Mouse (Mus musculus): ENCODE data around the gene Tshz3. TPM values are rescaled to one million over a fixed set of nuclear protein-coding genes. Genes with fewer than 3 reads are reported as not detected.

Gene Tshz3
- polyA plus RNA-seq, 1 experiment from 2014 or later = 23.3 TPM

DNA sequence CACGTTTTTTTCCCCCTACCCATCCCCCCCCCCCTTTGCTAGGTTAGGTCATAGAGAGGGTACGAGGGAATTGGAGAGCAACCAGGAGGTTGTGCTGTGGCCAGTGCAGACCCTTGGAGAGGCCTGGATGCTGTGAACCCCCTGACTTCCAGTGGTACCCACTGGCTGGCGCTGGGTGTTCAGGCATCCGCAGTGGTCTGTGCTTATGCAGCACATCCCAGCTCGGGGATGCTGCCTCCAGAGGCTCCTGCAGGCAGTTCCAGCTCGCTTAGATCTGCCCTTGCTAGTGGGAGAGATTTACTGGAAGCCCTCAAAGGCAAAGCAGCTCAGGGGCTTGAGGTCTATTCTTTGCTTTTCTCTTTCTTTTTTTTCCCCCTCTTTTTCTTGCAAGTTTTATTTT lies 19.3 kb downstream of the Tshz3 start:
- H3K4me2 ChIP-seq = no peak overlapping the region
- H3K4me1 ChIP-seq (ENCODE audit: insufficient read depth) = peaks cover 5% of the 10 kb centered on the region; the same call in 1 of the 2 replicates
- no peak overlapping the region for H3K27ac ChIP-seq (ENCODE audit: low read depth)
- 36% methylated on average over 6 of the region's 6 CpGs for WGBS
- H3K36me3 ChIP-seq (ENCODE audit: insufficient read depth) = 0 out of 2 replicates have a peak, but pooled peaks cover 3% of the 10 kb centered on the region
- DNase-seq (peak; percentile 50), ATAC-seq (ENCODE audit: insufficient read depth) (no peak)
- H3K9ac ChIP-seq = no peak overlapping the region
- no peaks in the 10 kb centered on the region for H3K27me3 ChIP-seq (ENCODE audit: insufficient read depth, low read length)
- peak; percentile 39 for TF ChIP-seq CTCF (IDR thresholded peaks at IDR 0.05; ENCODE audit: low read depth)
- H3K9me3 ChIP-seq (ENCODE audit: low read depth, low read length) = no peaks in the 10 kb centered on the region
- H3K4me3 ChIP-seq (ENCODE audit: low read depth, low read length) = no peak overlapping the region

DNA sequence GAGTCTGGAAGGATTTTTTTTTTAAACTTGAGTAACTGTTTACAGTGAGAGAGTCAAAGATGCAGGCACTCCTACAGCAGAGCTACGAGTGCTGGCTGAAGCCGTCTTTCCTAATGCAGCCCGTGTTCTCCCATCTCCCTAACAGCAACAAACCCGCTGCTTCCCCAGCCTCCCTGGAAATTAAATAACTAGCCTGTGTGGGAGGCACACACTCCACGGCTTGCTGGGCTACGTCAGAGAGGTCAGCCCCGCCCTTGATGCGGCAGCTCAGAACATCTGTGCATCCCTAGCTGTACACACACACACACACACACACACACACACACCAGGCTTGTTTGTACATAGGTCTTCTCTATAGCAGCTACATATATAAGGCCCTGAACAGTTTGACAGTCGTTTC lies 22.9 kb downstream of the Tshz3 start:
- DNase-seq (peak; percentile 68), ATAC-seq (ENCODE audit: insufficient read depth) (peak; percentile 66)
- WGBS = 39% methylated on average over 9 of the region's 9 CpGs
- Histone ChIP-seq H3K27ac (ENCODE audit: low read depth) (no peak overlapping the region), H3K27me3 (ENCODE audit: insufficient read depth, low read length) (no peaks in the 10 kb centered on the region), H3K36me3 (ENCODE audit: insufficient read depth) (0 out of 2 replicates have a peak, but pooled peaks cover under 1% of the 10 kb centered on the region), H3K4me1 (ENCODE audit: insufficient read depth) (peaks cover 5% of the 10 kb centered on the region; the same call in 1 of the 2 replicates), H3K4me2 (peak overlapping the region; percentile 36; the same call in 1 of the 2 replicates), H3K4me3 (ENCODE audit: low read depth, low read length) (no peak overlapping the region), H3K9me3 (ENCODE audit: low read depth, low read length) (no peaks in the 10 kb centered on the region), H3K9ac (no peak overlapping the region)
- no peak for TF ChIP-seq CTCF (IDR thresholded peaks at IDR 0.05; ENCODE audit: low read depth)

DNA sequence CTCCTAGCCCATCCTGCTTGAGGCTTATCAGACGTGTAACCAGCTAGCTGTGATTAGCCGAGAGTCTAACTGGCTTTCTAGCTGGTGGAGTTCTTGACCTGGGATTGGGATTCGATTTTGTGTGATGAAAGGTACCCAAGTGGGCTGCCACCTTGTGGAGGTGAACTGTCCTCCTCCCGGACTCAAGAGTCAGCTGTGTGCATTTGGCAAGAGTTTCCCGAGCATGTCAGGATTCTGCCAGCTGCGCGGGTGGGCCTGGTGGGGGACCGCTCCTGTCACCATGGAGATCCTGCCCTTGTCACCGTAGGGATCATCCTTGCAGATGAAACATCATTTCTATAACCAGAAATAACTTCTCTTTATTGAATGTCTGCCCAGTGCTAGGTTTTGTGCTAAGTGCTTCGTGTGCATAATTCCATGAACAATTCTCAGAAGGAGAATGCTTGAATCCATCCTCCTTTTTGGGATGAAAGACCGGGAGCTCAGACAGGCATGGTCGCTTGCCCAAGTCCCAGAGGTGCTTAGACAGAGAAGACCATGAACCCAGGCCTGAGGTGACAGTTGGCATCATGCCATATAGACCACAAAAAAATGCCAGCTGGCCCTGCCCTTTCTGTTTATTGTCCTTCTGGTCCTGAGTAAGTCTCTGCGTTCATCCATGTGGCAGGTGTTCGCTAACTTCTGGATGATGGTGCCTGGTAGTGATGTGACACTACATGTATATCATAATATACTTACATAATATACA lies 38.6 kb downstream of the Tshz3 start:
- Histone ChIP-seq H3K4me3 (ENCODE audit: low read depth, low read length) (no peak overlapping the region), H3K4me1 (ENCODE audit: insufficient read depth) (peaks cover 6% of the 10 kb centered on the region), H3K36me3 (ENCODE audit: insufficient read depth) (peaks cover 5% of the 10 kb centered on the region; the same call in 1 of the 2 replicates), H3K9ac (no peak overlapping the region), H3K27me3 (ENCODE audit: insufficient read depth, low read length) (no peaks in the 10 kb centered on the region), H3K9me3 (ENCODE audit: low read depth, low read length) (no peaks in the 10 kb centered on the region), H3K27ac (ENCODE audit: low read depth) (no peak overlapping the region), H3K4me2 (no peak overlapping the region)
- no peak for DNase-seq
- WGBS = 65% methylated on average over 14 of the region's 14 CpGs
- peak; percentile 30; the same call in 1 of the 2 replicates for TF ChIP-seq CTCF (IDR thresholded peaks at IDR 0.05; ENCODE audit: low read depth)
- no peak for ATAC-seq (ENCODE audit: insufficient read depth)

DNA sequence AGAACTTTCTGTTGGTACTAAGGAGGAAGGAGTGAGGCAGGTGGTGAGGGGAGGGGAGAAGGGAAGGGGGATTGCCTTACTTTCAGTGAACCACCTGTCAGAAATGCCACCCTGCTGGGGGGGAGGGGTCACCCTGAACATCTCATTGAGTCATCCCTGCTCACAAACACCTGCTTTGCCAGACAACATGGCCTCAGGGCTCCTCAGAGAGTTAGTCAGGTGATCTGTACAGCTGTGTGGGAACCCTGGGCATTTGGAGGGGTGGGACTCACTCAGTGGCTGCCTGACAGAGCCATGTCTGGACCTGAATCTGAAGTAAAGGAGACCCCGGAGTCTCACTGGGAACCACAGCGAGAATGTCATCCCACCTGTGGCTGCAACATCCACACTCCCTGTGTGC lies 53.6 kb downstream of the Tshz3 start:
- ATAC-seq (ENCODE audit: insufficient read depth) (no peak), DNase-seq (no peak)
- no peak for TF ChIP-seq CTCF (IDR thresholded peaks at IDR 0.05; ENCODE audit: low read depth)
- 80% methylated on average over 2 of the region's 2 CpGs for WGBS
- Histone ChIP-seq H3K4me1 (ENCODE audit: insufficient read depth) (no peaks in the 10 kb centered on the region), H3K4me3 (ENCODE audit: low read depth, low read length) (no peak overlapping the region), H3K9me3 (ENCODE audit: low read depth, low read length) (no peaks in the 10 kb centered on the region), H3K27me3 (ENCODE audit: insufficient read depth, low read length) (no peaks in the 10 kb centered on the region), H3K36me3 (ENCODE audit: insufficient read depth) (0 out of 2 replicates have a peak, but pooled peaks cover 4% of the 10 kb centered on the region), H3K4me2 (no peak overlapping the region), H3K27ac (ENCODE audit: low read depth) (no peak overlapping the region), H3K9ac (no peak overlapping the region)

DNA sequence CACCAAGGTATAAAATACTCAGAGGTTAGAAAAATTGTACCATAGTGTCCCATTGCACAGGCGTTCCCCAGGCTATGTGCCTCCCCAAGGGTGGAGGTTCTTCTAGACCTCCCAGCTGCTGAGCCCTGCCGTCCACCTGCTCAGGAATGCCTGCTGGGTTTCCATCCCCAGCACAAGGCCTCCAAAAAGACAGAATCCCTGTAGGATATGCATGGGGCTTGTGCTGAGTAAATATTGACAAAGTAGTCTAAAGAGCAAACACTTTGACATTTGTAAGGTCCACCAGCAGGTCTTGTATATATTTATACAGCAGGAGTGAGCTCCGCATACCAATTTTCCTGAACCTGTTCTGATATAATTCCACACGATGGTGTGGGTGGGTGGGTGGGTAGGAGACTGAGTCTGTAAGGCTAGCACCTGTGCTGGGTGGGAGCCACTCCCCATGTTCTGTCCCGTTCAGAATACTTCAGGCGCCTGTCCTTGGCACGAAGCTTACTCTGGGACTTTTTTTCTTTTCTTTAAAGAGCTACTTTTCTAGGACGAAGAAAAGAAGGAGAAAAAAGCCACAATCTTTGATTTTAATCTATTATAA lies 69.7 kb downstream of the Tshz3 start:
- DNase-seq (peak; percentile 29), ATAC-seq (ENCODE audit: insufficient read depth) (peak; percentile 89)
- no peaks in the 10 kb centered on the region for H3K27me3 ChIP-seq (ENCODE audit: insufficient read depth, low read length)
- H3K9ac ChIP-seq = no peak overlapping the region
- H3K4me3 ChIP-seq (ENCODE audit: low read depth, low read length) = no peak overlapping the region
- H3K4me1 ChIP-seq (ENCODE audit: insufficient read depth) = no peaks in the 10 kb centered on the region
- no peak for TF ChIP-seq CTCF (IDR thresholded peaks at IDR 0.05; ENCODE audit: low read depth)
- H3K4me2 ChIP-seq = no peak overlapping the region
- H3K27ac ChIP-seq (ENCODE audit: low read depth) = no peak overlapping the region
- no peaks in the 10 kb centered on the region for H3K9me3 ChIP-seq (ENCODE audit: low read depth, low read length)
- WGBS = 53% methylated on average over 8 of the region's 8 CpGs
- H3K36me3 ChIP-seq (ENCODE audit: insufficient read depth) = peaks cover 28% of the 10 kb centered on the region

GRCm38 (mm10) chr7:36773086-36773485 lies 75.2 kb downstream of the Tshz3 start:
- H3K36me3 ChIP-seq (ENCODE audit: insufficient read depth) = peaks cover 28% of the 10 kb centered on the region
- no peak overlapping the region for H3K27ac ChIP-seq (ENCODE audit: low read depth)
- 73% methylated on average over 7 of the region's 7 CpGs for WGBS
- no peak for TF ChIP-seq CTCF (IDR thresholded peaks at IDR 0.05; ENCODE audit: low read depth)
- DNase-seq = no peak
- H3K4me2 ChIP-seq = no peak overlapping the region
- H3K27me3 ChIP-seq (ENCODE audit: insufficient read depth, low read length) = no peaks in the 10 kb centered on the region
- H3K9me3 ChIP-seq (ENCODE audit: low read depth, low read length) = no peaks in the 10 kb centered on the region
- H3K9ac ChIP-seq = no peak overlapping the region
- H3K4me3 ChIP-seq (ENCODE audit: low read depth, low read length) = no peak overlapping the region
- no peak for ATAC-seq (ENCODE audit: insufficient read depth)
- no peaks in the 10 kb centered on the region for H3K4me1 ChIP-seq (ENCODE audit: insufficient read depth)

- no peaks in the 10 kb centered on the region for H3K27me3 ChIP-seq (ENCODE audit: insufficient read depth, low read length)
- H3K4me1 ChIP-seq (ENCODE audit: insufficient read depth) = no peaks in the 10 kb centered on the region
- no peak overlapping the region for H3K27ac ChIP-seq (ENCODE audit: low read depth)
- DNase-seq (no peak), ATAC-seq (ENCODE audit: insufficient read depth) (no peak)
- H3K4me2 ChIP-seq = no peak overlapping the region
- no peaks in the 10 kb centered on the region for H3K9me3 ChIP-seq (ENCODE audit: low read depth, low read length)
- no peak overlapping the region for H3K9ac ChIP-seq
- no peaks in the 10 kb centered on the region for H3K36me3 ChIP-seq (ENCODE audit: insufficient read depth)
- WGBS = 79% methylated on average over 4 of the region's 4 CpGs
- no peak for TF ChIP-seq CTCF (IDR thresholded peaks at IDR 0.05; ENCODE audit: low read depth)
- H3K4me3 ChIP-seq (ENCODE audit: low read depth, low read length) = no peak overlapping the region
These were observed 79.0 kb downstream of the Tshz3 start for GRCm38 (mm10) chr7:36776956-36777355.

Measured in lung, embryonic 14.5 days (tissue).